Mouse (Mus musculus): ENCODE measurements at regions not wholly inside any gene's neighbourhood (a gene's known extent, or its start where the extent isn't known, plus 50 kb on each side); places are given as distances from the start of the nearest gene placed in this dataset.

GRCm38 (mm10) chr4:29644839-29645565 lies 832.1 kb downstream of the Epha7 start:
- H3K9me3 ChIP-seq (replicated peaks; ENCODE audit: insufficient read depth, low read length): no peaks in the 10 kb centered on the region
- no peak for DNase-seq (ENCODE audit: low read depth, low spot score)
- H3K79me2 ChIP-seq (ENCODE audit: control insufficient read depth, insufficient read depth, low read length, poor library complexity): no peaks in the 10 kb centered on the region
- no peak overlapping the region for H3K9ac ChIP-seq (ENCODE audit: control insufficient read depth, low read depth, low read length, poor library complexity, severe bottlenecking)
- no peaks in the 10 kb centered on the region for H3K4me1 ChIP-seq (ENCODE audit: control insufficient read depth in 1 of 2, insufficient read depth in 2 of 2, low read length in 2 of 2)
- no peak overlapping the region for H3K27ac ChIP-seq (ENCODE audit: control insufficient read depth, low read depth, low read length)
- no peaks in the 10 kb centered on the region for H3K27me3 ChIP-seq (ENCODE audit: control insufficient read depth in 1 of 2, insufficient read depth in 2 of 2, low read length in 2 of 2)
- TF ChIP-seq BHLHE40 (IDR thresholded peaks at IDR 0.05; ENCODE audit: borderline replicate concordance, low read depth, low read length): no peak
- no peak for TF ChIP-seq POLR2AphosphoS2 (IDR thresholded peaks at IDR 0.05; ENCODE audit: low read length)
- no peaks in the 10 kb centered on the region for H3K36me3 ChIP-seq (ENCODE audit: control insufficient read depth in 1 of 2, insufficient read depth in 2 of 2, low read length in 2 of 2)
- no peak overlapping the region for H3K4me3 ChIP-seq (ENCODE audit: control insufficient read depth in 1 of 2, insufficient read depth in 1 of 2, low read depth in 2 of 2, low read length in 2 of 2)

DNA sequence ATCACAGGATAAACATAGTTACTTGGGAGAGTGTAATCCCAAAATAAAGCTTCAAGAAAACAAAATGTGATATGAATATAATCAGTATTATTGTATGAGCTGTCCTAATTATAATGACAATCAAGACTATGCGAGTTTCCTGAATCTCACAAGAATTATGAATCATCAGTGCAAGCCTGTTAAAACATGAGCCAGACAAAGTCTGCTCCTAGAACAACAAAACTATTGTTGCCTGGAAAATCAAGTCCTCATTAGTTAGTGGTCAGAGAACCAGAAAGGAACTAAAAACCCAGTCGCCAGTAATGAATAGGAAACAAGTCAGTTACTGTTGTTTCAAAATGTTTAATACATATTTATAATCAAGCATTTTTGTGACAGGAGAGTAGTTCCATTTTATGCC lies 841.0 kb downstream of the Epha7 start:
- Histone ChIP-seq H3K79me2 (ENCODE audit: control insufficient read depth, insufficient read depth, low read length, poor library complexity) (no peaks in the 10 kb centered on the region), H3K4me3 (ENCODE audit: control insufficient read depth in 1 of 2, insufficient read depth in 1 of 2, low read depth in 2 of 2, low read length in 2 of 2) (no peak overlapping the region), H3K36me3 (ENCODE audit: control insufficient read depth in 1 of 2, insufficient read depth in 2 of 2, low read length in 2 of 2) (no peaks in the 10 kb centered on the region), H3K27ac (ENCODE audit: control insufficient read depth, low read depth, low read length) (no peak overlapping the region), H3K27me3 (ENCODE audit: control insufficient read depth in 1 of 2, insufficient read depth in 2 of 2, low read length in 2 of 2) (no peaks in the 10 kb centered on the region), H3K9me3 (replicated peaks; ENCODE audit: insufficient read depth, low read length) (no peaks in the 10 kb centered on the region), H3K9ac (ENCODE audit: control insufficient read depth, low read depth, low read length, poor library complexity, severe bottlenecking) (no peak overlapping the region), H3K4me1 (ENCODE audit: control insufficient read depth in 1 of 2, insufficient read depth in 2 of 2, low read length in 2 of 2) (no peaks in the 10 kb centered on the region)
- DNase-seq (ENCODE audit: low read depth, low spot score): no peak
- TF ChIP-seq ELF1 (IDR thresholded peaks at IDR 0.05; ENCODE audit: low read depth, low read length) (no peak), POLR2AphosphoS2 (IDR thresholded peaks at IDR 0.05; ENCODE audit: low read length) (no peak), MEF2A (IDR thresholded peaks at IDR 0.05; ENCODE audit: extremely low read depth, insufficient replicate concordance, low read depth, low read length, poor library complexity, severe bottlenecking) (no peak), RAD21 (IDR thresholded peaks at IDR 0.05; ENCODE audit: low read depth, low read length) (no peak), ETS1 (IDR thresholded peaks at IDR 0.05; ENCODE audit: low read depth, low read length) (no peak), NRF1 (IDR thresholded peaks at IDR 0.05; ENCODE audit: insufficient read depth, low read depth, low read length, poor library complexity, severe bottlenecking) (no peak), ZC3H11A (IDR thresholded peaks at IDR 0.05; ENCODE audit: low read depth, low read length) (no peak), USF2 (IDR thresholded peaks at IDR 0.05; ENCODE audit: borderline replicate concordance in 1 of 2, insufficient read depth in 1 of 2, low read depth in 1 of 2, low read length in 2 of 2) (no peak), TAL1 (IDR thresholded peaks at IDR 0.05; ENCODE audit: low read length) (no peak), GABPA (IDR thresholded peaks at IDR 0.05; ENCODE audit: low read depth, low read length) (no peak), ZMIZ1 (IDR thresholded peaks at IDR 0.05; ENCODE audit: low read depth, low read length) (no peak), ZKSCAN1 (IDR thresholded peaks at IDR 0.05; ENCODE audit: low read depth, low read length) (no peak), UBTF (IDR thresholded peaks at IDR 0.05; ENCODE audit: borderline replicate concordance, insufficient read depth, low read depth, low read length) (no peak)
